Mouse (Mus musculus) heart, postnatal 14 days (tissue): Measurements from ENCODE around the gene Gimap8. TPM values are rescaled to one million over a fixed set of nuclear protein-coding genes. Genes with fewer than 3 reads are reported as not detected.
"Not testable (repeated sequence)": the region's sequence is repeated elsewhere in the genome, so short reads cannot be mapped to it uniquely, and the experiment has no call there.

Experiments used
- DNase-seq, 2 experiments: peaks; one replicate each; pipeline ENCODE4 v3.0.0; 2021 to 2022
- intact Hi-C: fragments of 180-260 bp; cut with DNase I; formaldehyde crosslinking; loops from one replicate; pipeline ENCODE4 v1.15.1; 2025
- long read RNA-seq, 2 experiments: library from polyadenylated mRNA; stranded (forward); transcript quantifications; one replicate each; pipeline ENCODE4 v2.0.0; 2021
- total RNA-seq, 2 experiments: library from RNA; stranded (reverse); gene quantifications; 2 replicates each; pipeline ENCODE4 v1.2.3; 2021

The Gimap8 gene
- 10 to 100 TPM in 1 of 2 experiments, 1 to 10 TPM in 1; 8.6 to 11.0 TPM for total RNA-seq
- long read RNA-seq, experiment 1, partial matches to known transcripts, result 2 of 5 reads
- long read RNA-seq, experiment 1, other reads (novel, unspliced or antisense), result 1 of 5 reads
- long read RNA-seq, experiment 2, partial matches to known transcripts, result 3 of 5 reads
- long read RNA-seq, experiment 2, other reads (novel, unspliced or antisense), result 1 of 5 reads

GRCm38 (mm10) chr6:48646995-48647394 lies at the start of gene Gimap8:
Gimap8 (plus strand) TSS chr6:48647234.
- intact Hi-C loops, result loop anchor here (2.0 to 10.0 kb wide), 5 partner anchors 28 to 308 kb away; partner anchors contain the start of genes Gimap4 and Gimap5
- peak; percentile 61 to 67 for DNase-seq

GRCm38 (mm10) chr6:48600594-48600993 lies 46.4 kb upstream of the Gimap8 start:
- intact Hi-C loops, result no loop called here
- DNase-seq, result no peak

GRCm38 (mm10) chr6:48601271-48602079 lies 45.6 kb upstream of the Gimap8 start, which contains the start of gene Zfp775:
Zfp775 (plus strand) TSS chr6:48602063.
- intact Hi-C loops, result no loop called here
- peak; percentile 97 to 98 for DNase-seq

GRCm38 (mm10) chr6:48602080-48602741 lies 44.8 kb upstream of the Gimap8 start:
- peak; percentile 45 to 47 for DNase-seq
- intact Hi-C loops, result no loop called here

- no peak for DNase-seq
- intact Hi-C loops, result no loop called here
These were observed 38.9 kb upstream of the Gimap8 start for GRCm38 (mm10) chr6:48608124-48608523.

- intact Hi-C loops, result no loop called here
- no peak for DNase-seq
These were observed 37.5 kb upstream of the Gimap8 start for GRCm38 (mm10) chr6:48609512-48609911.

- intact Hi-C loops, result no loop called here
- DNase-seq, result no peak
These were observed 36.4 kb upstream of the Gimap8 start for GRCm38 (mm10) chr6:48610657-48611056.

GRCm38 (mm10) chr6:48613464-48613863 lies 33.6 kb upstream of the Gimap8 start:
- DNase-seq, result no peak
- intact Hi-C loops, result no loop called here

- no peak for DNase-seq
- intact Hi-C loops, result no loop called here
These were observed 32.3 kb upstream of the Gimap8 start for GRCm38 (mm10) chr6:48614756-48615155.

GRCm38 (mm10) chr6:48620031-48620430 lies 27.0 kb upstream of the Gimap8 start:
- intact Hi-C loops, result no loop called here
- DNase-seq, result no peak

- intact Hi-C loops, DNase-seq: not testable (repeated sequence)
These were observed 24.7 kb upstream of the Gimap8 start for GRCm38 (mm10) chr6:48622186-48622843.

GRCm38 (mm10) chr6:48623460-48623859 lies 23.6 kb upstream of the Gimap8 start:
- intact Hi-C loops, result no loop called here
- DNase-seq, result no peak

- no peak for DNase-seq
- intact Hi-C loops, result no loop called here
These were observed 20.6 kb upstream of the Gimap8 start, which contains the start of gene AI854703 for GRCm38 (mm10) chr6:48626464-48626863. AI854703 (plus strand) TSS chr6:48626764.

GRCm38 (mm10) chr6:48626984-48627383 lies 20.1 kb upstream of the Gimap8 start:
- peak; percentile 50 to 57 for DNase-seq
- intact Hi-C loops, result no loop called here

GRCm38 (mm10) chr6:48627511-48627924 lies 19.5 kb upstream of the Gimap8 start:
- intact Hi-C loops, result no loop called here
- no peak for DNase-seq

- intact Hi-C loops, result no loop called here
- DNase-seq, result no peak
These were observed 18.7 kb upstream of the Gimap8 start for GRCm38 (mm10) chr6:48628377-48628776.

- intact Hi-C loops, result no loop called here
These were observed 18.0 kb upstream of the Gimap8 start for GRCm38 (mm10) chr6:48628808-48629660.

GRCm38 (mm10) chr6:48629661-48630034 lies 17.4 kb upstream of the Gimap8 start:
- intact Hi-C loops, result no loop called here
- DNase-seq, result no peak

More at GRCm38 (mm10) chr6:48628808-48629660, 18.0 kb upstream of the Gimap8 start:
- DNase-seq, result peak; percentile 25 to 26

- intact Hi-C loops, result no loop called here
- DNase-seq, result no peak
These were observed 16.2 kb upstream of the Gimap8 start for GRCm38 (mm10) chr6:48630831-48631230.

GRCm38 (mm10) chr6:48635105-48635504 lies 11.9 kb upstream of the Gimap8 start:
- intact Hi-C loops, result no loop called here
- no peak for DNase-seq
